Mouse (Mus musculus): ENCODE results near the gene Tnfrsf21. TPM values are rescaled to one million over a fixed set of nuclear protein-coding genes. Genes with fewer than 3 reads are reported as not detected.

Gene Tnfrsf21
- polyA plus RNA-seq, 1 experiment from 2014 or later, result 62.8 TPM

DNA sequence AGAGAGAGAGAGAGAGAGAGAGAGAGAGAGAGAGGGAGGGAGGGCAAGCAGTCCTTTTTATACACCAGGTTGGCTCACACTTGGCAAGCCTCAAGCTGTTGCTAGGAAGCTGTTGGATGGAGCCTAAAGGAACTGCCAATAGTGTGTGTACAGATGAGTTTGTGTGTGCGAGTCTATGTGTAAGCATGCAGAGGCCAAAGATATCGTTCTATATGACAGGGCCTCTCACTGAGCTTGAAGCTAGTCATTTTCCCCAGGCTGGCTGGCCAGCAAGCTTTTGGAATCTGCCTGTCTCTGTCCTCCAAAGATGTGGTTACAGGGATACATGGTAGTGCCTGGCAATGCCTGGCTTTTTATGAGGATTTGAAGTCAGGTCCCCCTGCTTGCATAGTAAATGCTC lies 104.7 kb downstream of the Tnfrsf21 start:
- Histone ChIP-seq H3K4me1 (replicated peaks) (no peaks in the 10 kb centered on the region), H3K27ac (no peak overlapping the region), H3K27me3 (no peaks in the 10 kb centered on the region), H3K4me3 (no peak overlapping the region), H3K9ac (no peak overlapping the region), H3K9me3 (peaks cover 4% of the 10 kb centered on the region; the same call in 1 of the 2 replicates), H3K36me3 (no peaks in the 10 kb centered on the region), H3K4me2 (no peak overlapping the region)
- ATAC-seq (ENCODE audit: low FRiP score), result no peak
- 93% methylated on average over 2 of the region's 2 CpGs for WGBS

DNA sequence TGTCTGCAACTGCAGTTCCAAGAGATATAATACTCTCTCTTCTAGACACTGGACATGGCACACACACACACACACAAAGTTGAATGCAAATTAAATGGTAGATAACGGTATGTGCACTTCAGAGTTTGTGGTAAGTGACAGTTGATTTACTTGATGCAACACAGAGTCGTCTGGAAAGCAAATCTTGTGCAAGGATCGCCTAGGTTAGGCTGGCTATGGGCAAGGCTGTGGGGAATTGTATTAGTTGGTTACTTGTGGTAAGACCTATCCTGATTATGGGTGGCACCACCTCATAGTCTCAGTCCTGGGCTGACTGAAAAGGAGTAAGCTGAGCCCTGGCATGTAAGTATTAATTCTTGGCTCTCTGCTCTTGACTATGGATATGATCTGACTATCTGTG lies 112.0 kb downstream of the Tnfrsf21 start:
- H3K9me3 ChIP-seq, result peaks cover 4% of the 10 kb centered on the region; the same call in 1 of the 2 replicates
- H3K4me1 ChIP-seq (replicated peaks), result no peaks in the 10 kb centered on the region
- 85% methylated on average over 3 of the region's 3 CpGs for WGBS
- ATAC-seq (ENCODE audit: low FRiP score), result no peak
- no peaks in the 10 kb centered on the region for H3K36me3 ChIP-seq
- H3K4me3 ChIP-seq, result no peak overlapping the region
- no peak overlapping the region for H3K27ac ChIP-seq
- no peak overlapping the region for H3K4me2 ChIP-seq
- H3K27me3 ChIP-seq, result no peaks in the 10 kb centered on the region
- no peak overlapping the region for H3K9ac ChIP-seq

DNA sequence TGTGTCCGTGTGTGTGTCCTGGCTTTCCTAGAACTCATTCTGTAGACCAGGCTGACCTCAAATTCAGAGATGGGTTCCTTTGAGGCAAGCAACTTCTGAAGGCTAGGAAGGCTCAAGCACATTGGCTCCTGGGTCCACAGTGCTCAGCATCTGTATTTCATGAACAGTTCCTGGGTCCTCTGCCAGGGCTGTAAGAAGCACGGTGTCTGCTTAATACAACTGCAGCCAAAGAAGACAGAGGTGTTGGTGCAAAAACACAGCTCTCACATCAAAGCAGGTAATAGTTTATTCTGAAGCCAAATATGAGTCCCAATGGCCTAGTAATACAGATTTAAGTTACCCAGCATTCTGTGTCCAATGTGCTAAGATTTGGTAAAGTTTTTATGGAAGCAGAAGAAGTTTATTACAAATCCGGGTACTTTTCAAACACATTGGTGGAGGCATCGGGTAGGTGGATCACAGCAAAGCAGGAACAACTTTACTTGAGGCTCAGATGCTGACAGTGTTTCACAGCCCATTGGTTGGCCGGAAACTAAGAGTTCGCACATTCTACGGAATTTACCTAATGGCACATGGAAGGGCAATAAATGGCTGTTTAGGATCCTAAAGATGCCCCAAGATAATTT lies 112.7 kb downstream of the Tnfrsf21 start:
- Histone ChIP-seq H3K9ac (no peak overlapping the region), H3K4me3 (no peak overlapping the region), H3K4me2 (no peak overlapping the region), H3K4me1 (replicated peaks) (no peaks in the 10 kb centered on the region), H3K36me3 (no peaks in the 10 kb centered on the region), H3K27me3 (no peaks in the 10 kb centered on the region), H3K27ac (no peak overlapping the region), H3K9me3 (peaks cover 4% of the 10 kb centered on the region; the same call in 1 of the 2 replicates)
- no peak for ATAC-seq (ENCODE audit: low FRiP score)
- WGBS, result 90% methylated on average over 7 of the region's 7 CpGs

DNA sequence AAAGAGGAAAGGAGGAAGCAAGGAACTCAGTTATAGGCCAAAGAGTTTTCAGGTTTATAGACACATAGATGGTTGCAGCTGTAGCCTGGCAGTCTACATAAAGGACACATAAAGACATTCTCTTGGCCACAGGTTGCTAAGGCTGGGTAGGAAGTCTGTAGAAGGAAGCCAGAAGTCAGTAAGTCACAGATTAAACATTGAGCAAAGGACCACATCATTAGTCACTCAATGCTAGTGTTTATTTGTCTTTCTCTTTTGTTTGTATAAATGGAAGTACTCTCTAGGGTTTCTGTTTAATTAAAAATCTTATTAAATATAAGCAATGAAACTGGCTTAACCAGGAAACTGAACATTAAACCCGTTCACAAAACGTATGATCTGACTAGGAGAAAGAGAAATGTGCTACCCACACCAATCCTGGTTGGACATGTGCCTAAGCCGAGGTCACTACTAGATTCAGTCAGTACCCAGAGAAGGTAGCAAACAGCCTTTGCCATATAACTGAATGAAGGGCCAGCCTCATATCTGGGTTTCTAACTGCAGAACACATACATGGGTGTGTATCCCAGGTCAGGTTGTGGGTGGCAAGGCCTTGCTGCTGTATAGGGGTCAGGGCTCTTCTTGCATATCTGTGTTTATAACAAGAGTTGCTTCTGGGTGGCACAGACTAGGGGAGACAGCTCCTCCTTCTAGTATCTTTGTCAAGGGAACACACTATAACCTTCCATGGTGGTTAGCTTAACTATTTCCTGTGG lies 113.9 kb downstream of the Tnfrsf21 start:
- Histone ChIP-seq H3K27ac (no peak overlapping the region), H3K9ac (no peak overlapping the region), H3K36me3 (no peaks in the 10 kb centered on the region), H3K4me1 (replicated peaks) (no peaks in the 10 kb centered on the region), H3K4me2 (no peak overlapping the region), H3K27me3 (no peaks in the 10 kb centered on the region), H3K9me3 (no peaks in the 10 kb centered on the region), H3K4me3 (no peak overlapping the region)
- ATAC-seq (ENCODE audit: low FRiP score), result no peak
- WGBS, result 83% methylated on average over 3 of the region's 3 CpGs

DNA sequence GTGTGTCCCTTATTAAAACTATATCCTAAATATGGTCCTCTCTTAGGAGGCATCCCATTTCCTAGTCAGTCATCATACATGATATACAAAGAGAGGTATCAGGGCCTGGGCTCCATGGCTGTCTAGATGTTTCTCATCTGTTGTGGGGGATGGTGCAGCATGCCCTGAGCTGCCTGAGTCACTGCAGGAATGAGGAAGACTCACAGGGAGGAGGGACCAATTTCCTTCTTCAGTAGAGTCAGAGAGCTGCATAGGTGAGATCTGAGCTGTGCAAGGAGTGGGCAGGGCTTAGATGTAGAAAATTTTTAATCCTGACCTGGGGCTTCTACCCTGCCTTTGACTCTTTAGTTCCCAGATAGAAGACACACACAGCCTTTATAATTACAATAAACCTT lies 114.5 kb downstream of the Tnfrsf21 start:
- Histone ChIP-seq H3K9ac (no peak overlapping the region), H3K9me3 (no peaks in the 10 kb centered on the region), H3K4me2 (no peak overlapping the region), H3K36me3 (no peaks in the 10 kb centered on the region), H3K27me3 (no peaks in the 10 kb centered on the region), H3K4me1 (replicated peaks) (peaks cover 4% of the 10 kb centered on the region), H3K27ac (no peak overlapping the region), H3K4me3 (no peak overlapping the region)
- ATAC-seq (ENCODE audit: low FRiP score), result no peak

DNA sequence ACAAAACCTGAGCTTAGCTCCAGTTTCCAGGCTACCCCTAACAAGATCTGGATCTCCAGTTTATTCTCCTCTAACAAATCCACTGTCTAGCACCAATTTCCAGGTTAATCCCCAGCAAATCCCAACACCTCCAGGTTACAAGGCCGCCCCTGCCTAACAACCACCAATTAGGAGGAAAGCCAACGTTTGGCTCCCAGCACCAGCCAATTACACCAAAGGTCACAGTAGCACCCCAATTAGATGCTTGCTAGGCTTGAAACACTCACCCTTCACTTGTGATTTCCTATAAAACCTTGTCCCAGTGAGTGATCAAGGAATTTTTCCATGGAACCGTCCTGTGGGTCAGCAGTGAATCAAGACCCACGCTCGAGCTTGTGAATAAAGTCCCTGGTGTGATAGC lies 116.1 kb downstream of the Tnfrsf21 start:
- no peak overlapping the region for H3K9ac ChIP-seq
- no peak overlapping the region for H3K4me3 ChIP-seq
- H3K4me1 ChIP-seq (replicated peaks), result peaks cover 6% of the 10 kb centered on the region
- H3K36me3 ChIP-seq, result no peaks in the 10 kb centered on the region
- 89% methylated on average over 5 of the region's 5 CpGs for WGBS
- H3K9me3 ChIP-seq, result no peaks in the 10 kb centered on the region
- ATAC-seq (ENCODE audit: low FRiP score), result no peak
- H3K27me3 ChIP-seq, result no peaks in the 10 kb centered on the region
- H3K4me2 ChIP-seq, result no peak overlapping the region
- H3K27ac ChIP-seq, result no peak overlapping the region

DNA sequence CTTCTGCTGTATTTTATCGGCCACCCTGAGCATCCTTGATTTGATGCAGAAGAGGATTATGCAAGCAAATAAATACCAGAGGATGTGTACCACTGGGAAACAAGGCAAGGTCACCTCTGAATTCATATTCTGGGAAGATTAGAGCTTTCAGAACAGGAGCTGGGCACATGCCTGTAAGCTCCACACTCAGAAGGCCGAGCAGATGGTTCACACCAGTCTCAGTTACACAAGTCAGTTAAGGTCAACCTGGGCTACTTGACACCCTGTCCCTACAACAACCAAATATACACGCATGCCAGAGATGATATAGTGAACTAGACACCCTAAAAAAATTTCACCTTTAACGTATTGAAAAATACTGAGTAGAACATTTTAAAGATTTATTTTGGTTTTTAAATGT lies 116.8 kb downstream of the Tnfrsf21 start:
- ATAC-seq (ENCODE audit: low FRiP score), result no peak
- Histone ChIP-seq H3K27me3 (no peaks in the 10 kb centered on the region), H3K9me3 (no peaks in the 10 kb centered on the region), H3K27ac (no peak overlapping the region), H3K4me2 (no peak overlapping the region), H3K4me1 (replicated peaks) (peaks cover 6% of the 10 kb centered on the region), H3K9ac (no peak overlapping the region), H3K4me3 (no peak overlapping the region), H3K36me3 (no peaks in the 10 kb centered on the region)
- WGBS, result 87% methylated on average over 4 of the region's 4 CpGs

DNA sequence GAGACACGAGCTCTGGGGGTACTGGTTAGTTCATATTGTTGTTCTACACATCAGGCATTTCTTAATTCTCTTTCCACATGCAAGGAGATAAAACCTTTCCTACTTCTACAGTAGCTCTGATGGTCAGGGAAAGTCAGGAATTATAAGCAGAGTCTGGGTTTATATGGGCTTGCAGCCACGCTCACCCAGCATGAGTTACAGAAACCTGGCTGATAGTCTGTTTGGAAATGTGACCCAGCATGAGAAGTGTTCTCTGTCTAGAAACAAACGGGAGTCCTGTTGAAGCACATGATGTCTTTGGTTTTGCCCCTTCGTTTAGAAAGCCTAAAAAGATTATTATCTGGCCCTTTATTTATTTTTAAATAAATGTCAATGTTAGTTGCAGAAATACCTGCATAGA lies 118.6 kb downstream of the Tnfrsf21 start:
- Histone ChIP-seq H3K9me3 (no peaks in the 10 kb centered on the region), H3K4me1 (replicated peaks) (peaks cover 6% of the 10 kb centered on the region), H3K36me3 (no peaks in the 10 kb centered on the region), H3K27me3 (no peaks in the 10 kb centered on the region), H3K9ac (no peak overlapping the region), H3K4me3 (no peak overlapping the region), H3K27ac (no peak overlapping the region), H3K4me2 (no peak overlapping the region)
- 78% methylated on average over 4 of the region's 4 CpGs for WGBS
- no peak for ATAC-seq (ENCODE audit: low FRiP score)

DNA sequence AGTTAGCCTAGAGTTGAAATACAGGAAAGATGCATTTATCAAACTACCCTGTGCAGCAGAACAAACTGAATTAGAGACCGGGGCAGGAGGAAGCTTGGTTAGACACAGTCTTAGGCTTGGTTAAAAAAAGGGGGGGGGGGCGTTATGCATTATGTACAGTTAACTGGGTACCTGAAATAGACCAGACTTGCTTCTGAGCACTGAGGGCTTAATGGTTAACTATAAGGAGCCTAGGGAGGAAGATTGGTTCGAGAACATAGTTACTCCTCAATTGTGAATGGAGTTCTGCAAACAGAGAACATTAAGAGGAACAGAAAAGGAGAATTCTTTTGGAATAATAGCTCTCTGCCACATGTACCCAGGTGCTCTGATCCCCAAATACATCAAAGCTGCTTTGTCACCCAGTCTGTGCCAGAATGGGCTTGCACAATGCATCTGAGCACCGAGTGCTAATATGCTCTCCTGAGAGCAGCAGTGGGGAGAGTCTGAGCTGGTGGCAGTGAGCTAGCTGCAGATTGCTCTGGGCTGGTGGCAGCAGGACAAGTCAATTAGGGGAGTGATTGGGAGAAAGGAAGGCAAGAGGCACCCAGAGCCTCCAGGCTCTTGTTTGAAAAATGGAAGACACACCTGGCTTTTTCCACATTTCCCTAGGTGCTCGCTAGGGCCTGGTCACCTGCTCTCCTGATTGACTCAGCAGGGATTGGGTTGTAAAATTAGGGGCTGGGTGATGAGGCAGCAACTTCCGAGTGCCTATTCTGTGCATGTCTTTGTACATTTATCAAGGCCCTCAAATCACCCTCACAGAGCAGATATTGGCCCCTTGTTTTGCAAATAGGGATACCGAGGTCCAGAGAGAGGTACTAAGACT lies 119.3 kb downstream of the Tnfrsf21 start:
- H3K36me3 ChIP-seq, result no peaks in the 10 kb centered on the region
- peaks cover 6% of the 10 kb centered on the region for H3K4me1 ChIP-seq (replicated peaks)
- H3K9me3 ChIP-seq, result no peaks in the 10 kb centered on the region
- H3K27me3 ChIP-seq, result no peaks in the 10 kb centered on the region
- H3K9ac ChIP-seq, result no peak overlapping the region
- ATAC-seq (ENCODE audit: low FRiP score), result peak; percentile 78
- H3K4me2 ChIP-seq, result no peak overlapping the region
- 45% methylated on average over 7 of the region's 7 CpGs for WGBS
- H3K27ac ChIP-seq, result 0 out of 2 replicates have a peak overlapping the region, but pooled peaks have one; percentile 12
- H3K4me3 ChIP-seq, result no peak overlapping the region

DNA sequence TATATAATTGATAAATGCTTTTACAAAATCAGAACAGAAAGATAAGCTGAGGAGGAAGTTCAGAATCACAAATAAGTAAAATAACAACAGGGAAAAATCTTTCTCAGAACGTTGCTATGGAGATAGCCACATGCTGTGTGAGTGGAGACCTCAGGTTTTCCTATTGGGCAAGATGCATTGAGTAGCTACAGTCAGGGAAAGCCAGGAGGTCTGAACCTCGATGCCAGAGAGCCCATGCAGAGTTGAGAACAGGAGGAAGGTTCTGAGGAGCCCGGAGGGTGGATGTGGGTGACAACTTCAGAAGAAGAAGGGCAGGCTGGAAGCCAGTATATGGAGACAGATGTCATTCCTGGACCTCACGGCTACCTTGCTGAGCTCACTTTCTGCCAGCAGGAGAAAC lies 120.4 kb downstream of the Tnfrsf21 start:
- WGBS, result 64% methylated on average over 4 of the region's 4 CpGs
- no peak for ATAC-seq (ENCODE audit: low FRiP score)
- Histone ChIP-seq H3K36me3 (no peaks in the 10 kb centered on the region), H3K27ac (no peak overlapping the region), H3K9ac (no peak overlapping the region), H3K27me3 (no peaks in the 10 kb centered on the region), H3K4me1 (replicated peaks) (peaks cover 6% of the 10 kb centered on the region), H3K4me2 (no peak overlapping the region), H3K9me3 (no peaks in the 10 kb centered on the region), H3K4me3 (no peak overlapping the region)

DNA sequence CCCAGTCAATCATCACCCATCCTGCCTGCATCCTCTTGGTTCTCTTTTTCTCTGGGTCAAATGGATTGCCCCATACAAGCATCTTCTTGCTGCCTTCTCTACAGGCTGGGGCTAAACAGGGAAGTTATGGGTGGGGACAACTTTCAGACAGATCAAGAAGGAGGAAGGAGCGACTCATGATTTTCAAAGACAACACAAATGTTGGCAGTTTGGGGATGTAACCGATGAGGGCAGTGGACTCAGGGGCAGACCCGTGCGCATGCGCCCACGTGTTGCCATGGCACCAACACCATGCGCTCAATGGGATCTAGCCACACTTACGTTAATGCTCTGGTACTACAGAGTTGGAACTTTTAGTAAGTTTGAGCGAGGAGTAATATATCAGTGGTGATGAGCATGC lies 121.5 kb downstream of the Tnfrsf21 start:
- no peak for ATAC-seq (ENCODE audit: low FRiP score)
- Histone ChIP-seq H3K36me3 (no peaks in the 10 kb centered on the region), H3K9ac (no peak overlapping the region), H3K27me3 (no peaks in the 10 kb centered on the region), H3K9me3 (no peaks in the 10 kb centered on the region), H3K27ac (no peak overlapping the region), H3K4me1 (replicated peaks) (peaks cover 6% of the 10 kb centered on the region), H3K4me2 (no peak overlapping the region), H3K4me3 (no peak overlapping the region)
- WGBS, result 94% methylated on average over 9 of the region's 9 CpGs

DNA sequence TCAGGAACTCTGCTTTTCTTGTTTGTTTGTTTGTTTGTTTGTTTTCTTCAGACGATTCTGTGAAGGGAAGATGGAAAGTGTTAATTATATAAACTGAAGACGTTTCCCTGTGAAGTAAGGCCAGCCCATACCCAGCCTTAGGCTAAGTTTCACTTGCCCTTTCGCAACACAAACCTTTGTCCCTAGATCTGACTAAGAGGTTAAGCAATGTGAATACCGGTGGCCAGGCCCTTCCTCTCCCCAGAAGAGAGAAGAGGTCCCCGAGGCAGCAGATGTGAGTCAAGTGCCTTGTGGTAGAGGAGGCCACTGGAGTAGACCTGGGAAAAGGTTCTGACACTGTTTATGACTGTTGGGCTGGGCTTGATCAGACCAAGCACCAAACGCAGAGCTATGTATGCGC lies 122.0 kb downstream of the Tnfrsf21 start:
- Histone ChIP-seq H3K36me3 (no peaks in the 10 kb centered on the region), H3K27ac (no peak overlapping the region), H3K9me3 (no peaks in the 10 kb centered on the region), H3K4me3 (no peak overlapping the region), H3K27me3 (no peaks in the 10 kb centered on the region), H3K4me2 (no peak overlapping the region), H3K4me1 (replicated peaks) (peaks cover 6% of the 10 kb centered on the region), H3K9ac (no peak overlapping the region)
- ATAC-seq (ENCODE audit: low FRiP score), result no peak
- 82% methylated on average over 7 of the region's 7 CpGs for WGBS

All from hindbrain, embryonic 13.5 days (tissue).